Mouse (Mus musculus): ENCODE data around the gene Anks1. TPM values are rescaled to one million over a fixed set of nuclear protein-coding genes. Genes with fewer than 3 reads are reported as not detected.

Anks1 gene
- polyA plus RNA-seq, 1 experiment: 42.5 TPM

GRCm38 (mm10) chr17:28019785-28020696 is 110.9 kb downstream of the Anks1 start:
- no peak for DNase-seq (ENCODE audit: low read depth)

GRCm38 (mm10) chr17:28021911-28022310 is 112.8 kb downstream of the Anks1 start:
- DNase-seq (ENCODE audit: low read depth): peak; percentile 64

- peak; percentile 99 for DNase-seq (ENCODE audit: low read depth)
These were observed 113.9 kb downstream of the Anks1 start for GRCm38 (mm10) chr17:28022854-28023655.

- DNase-seq (ENCODE audit: low read depth): no peak
These were observed 116.4 kb downstream of the Anks1 start for GRCm38 (mm10) chr17:28025541-28025961.

- DNase-seq (ENCODE audit: low read depth): no peak
These were observed 117.2 kb downstream of the Anks1 start for GRCm38 (mm10) chr17:28026111-28026872.

GRCm38 (mm10) chr17:28027197-28027596 is 118.1 kb downstream of the Anks1 start:
- no peak for DNase-seq (ENCODE audit: low read depth)

GRCm38 (mm10) chr17:28028236-28028635 is 119.1 kb downstream of the Anks1 start:
- DNase-seq (ENCODE audit: low read depth): no peak

GRCm38 (mm10) chr17:28029308-28029707 is 120.2 kb downstream of the Anks1 start:
- DNase-seq (ENCODE audit: low read depth): no peak

GRCm38 (mm10) chr17:28030446-28030845 is 121.3 kb downstream of the Anks1 start:
- no peak for DNase-seq (ENCODE audit: low read depth)

- peak; percentile 78 for DNase-seq (ENCODE audit: low read depth)
These were observed 122.3 kb downstream of the Anks1 start for GRCm38 (mm10) chr17:28031281-28031941.

- DNase-seq (ENCODE audit: low read depth): no peak
These were observed 123.1 kb downstream of the Anks1 start for GRCm38 (mm10) chr17:28032219-28032618.

GRCm38 (mm10) chr17:28033046-28033580 is 124.0 kb downstream of the Anks1 start:
- DNase-seq (ENCODE audit: low read depth): no peak

- no peak for DNase-seq (ENCODE audit: low read depth)
These were observed 125.9 kb downstream of the Anks1 start for GRCm38 (mm10) chr17:28034986-28035385.

- no peak for DNase-seq (ENCODE audit: low read depth)
These were observed 128.0 kb downstream of the Anks1 start for GRCm38 (mm10) chr17:28036813-28037756.

- DNase-seq (ENCODE audit: low read depth): no peak
These were observed 131.5 kb downstream of the Anks1 start for GRCm38 (mm10) chr17:28040620-28041019.

GRCm38 (mm10) chr17:28041298-28041697 is 132.2 kb downstream of the Anks1 start:
- DNase-seq (ENCODE audit: low read depth): no peak

- DNase-seq (ENCODE audit: low read depth): no peak
These were observed 133.2 kb downstream of the Anks1 start for GRCm38 (mm10) chr17:28042299-28042771.

- DNase-seq (ENCODE audit: low read depth): no peak
These were observed 137.9 kb downstream of the Anks1 start for GRCm38 (mm10) chr17:28047017-28047416.

- no peak for DNase-seq (ENCODE audit: low read depth)
These were observed 138.4 kb downstream of the Anks1 start for GRCm38 (mm10) chr17:28047520-28047919.

GRCm38 (mm10) chr17:28048425-28048824 is 139.3 kb downstream of the Anks1 start:
- DNase-seq (ENCODE audit: low read depth): no peak

Data from gonadal fat pad, adult 2 months (tissue).